22 mouse cellular contexts compared by ENCODE assay signal in the genomic region with DNA sequence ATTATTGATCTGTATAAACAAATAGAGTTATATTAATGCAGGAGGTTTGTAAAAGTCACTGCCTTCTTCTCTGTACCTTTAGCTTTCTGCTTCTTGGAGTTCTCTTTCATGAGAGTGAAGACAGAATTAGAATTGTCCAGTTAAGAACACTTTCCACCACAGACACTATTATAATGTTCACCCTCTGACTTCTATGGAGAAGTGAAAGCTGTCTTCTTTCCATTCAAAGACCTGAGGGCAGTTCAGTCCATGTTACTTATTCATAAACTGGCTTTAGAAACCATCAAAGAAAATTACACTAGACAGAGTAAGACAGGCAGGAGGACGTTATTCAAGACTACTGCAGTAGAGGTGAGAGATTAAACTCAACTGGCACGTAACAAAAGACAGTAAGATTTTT.
DNase-seq lines count a peak whose midpoint lies in the region; ATAC-seq and TF ChIP-seq lines count a peak whose summit lies in the region.
"Had no signal": no experiment of that assay in that cellular context is flagged by ENCODE, and none has a peak within 500 bp of the region (broad histone marks: within the 10 kb centered on the region; RNA-seq: fewer than 3 reads in every experiment).

No protein-coding gene starts in this region.

- no peak overlapping the region for H3K27ac ChIP-seq in midbrain, embryonic 12.5 days (replicated peaks)
- no peak overlapping the region for H3K27ac ChIP-seq in midbrain, embryonic 11.5 days (ENCODE audit: low read depth, low read length)
- no peak overlapping the region for H3K27ac ChIP-seq in CH12.LX (ENCODE audit: insufficient read depth, low read depth)
- no peak overlapping the region for H3K27ac ChIP-seq in intestine, embryonic 16.5 days (ENCODE audit: low read length)
- H3K27ac ChIP-seq: embryonic facial prominence, embryonic 10.5 days; embryonic facial prominence, embryonic 12.5 days; forebrain, embryonic 12.5 days; forebrain, embryonic 15.5 days had no signal

- H3K36me3 ChIP-seq in midbrain, embryonic 12.5 days, result no peaks in the 10 kb centered on the region
- no peaks in the 10 kb centered on the region for H3K36me3 ChIP-seq in midbrain, embryonic 11.5 days (ENCODE audit: control insufficient read depth, insufficient read depth, low read length)
- H3K36me3 ChIP-seq in CH12.LX (replicated peaks in 1 of 2; ENCODE audit: control insufficient read depth in 1 of 2, insufficient read depth in 1 of 2, low read length in 1 of 2), result no peaks in the 10 kb centered on the region
- no peaks in the 10 kb centered on the region for H3K36me3 ChIP-seq in intestine, embryonic 16.5 days (ENCODE audit: control insufficient read depth, insufficient read depth, low read length)
- H3K36me3 ChIP-seq: embryonic facial prominence, embryonic 10.5 days; embryonic facial prominence, embryonic 12.5 days; forebrain, embryonic 12.5 days; forebrain, embryonic 15.5 days had no signal

- in situ Hi-C loops in CH12.LX (cut with MboI; ENCODE audit: low pct_ligation_motif_present, low pct_unique_long_range_greater_than_20kb, low sequenced_read_pairs), result no loop called here

- no peak for TF ChIP-seq POLR2A in CH12.LX (IDR thresholded peaks at IDR 0.05; ENCODE audit: low read depth, low read length)

- ATAC-seq in midbrain, embryonic 12.5 days (ENCODE audit: low FRiP score, low read depth), result 0 out of 2 replicates have a peak, but pooled peaks have one; percentile 38
- ATAC-seq in midbrain, embryonic 11.5 days (ENCODE audit: low FRiP score), result no peak
- no peak for ATAC-seq in intestine, embryonic 16.5 days
- ATAC-seq: CD4-positive, CD25-positive, alpha-beta regulatory T cell, adult 4 months; forebrain, embryonic 15.5 days; forebrain, postnatal 0 days had no signal

- TF ChIP-seq RAD21 in CH12.LX (IDR thresholded peaks at IDR 0.05; ENCODE audit: low read depth, low read length), result no peak

- WGBS in midbrain, embryonic 12.5 days, result 41% methylated on average over 2 of the region's 2 CpGs
- 62% methylated on average over 2 of the region's 2 CpGs for WGBS in midbrain, embryonic 11.5 days
- WGBS in intestine, embryonic 16.5 days, result 63% methylated on average over 2 of the region's 2 CpGs

- no peak overlapping the region for H3K9ac ChIP-seq in midbrain, embryonic 12.5 days (replicated peaks)
- no peak overlapping the region for H3K9ac ChIP-seq in midbrain, embryonic 11.5 days (ENCODE audit: low read length)
- H3K9ac ChIP-seq in CH12.LX (ENCODE audit: insufficient read depth, low read depth), result 0 out of 2 replicates have a peak overlapping the region, but pooled peaks have one; percentile 26
- no peak overlapping the region for H3K9ac ChIP-seq in intestine, embryonic 16.5 days (ENCODE audit: low read depth, low read length)
- H3K9ac ChIP-seq: embryonic facial prominence, embryonic 12.5 days; forebrain, embryonic 12.5 days; forebrain, embryonic 15.5 days; forebrain, postnatal 0 days had no signal

- no peaks in the 10 kb centered on the region for H3K79me2 ChIP-seq in CH12.LX (replicated peaks; ENCODE audit: control insufficient read depth, extremely low read depth, insufficient read depth, poor library complexity, severe bottlenecking)

- dilution Hi-C loops in CH12.LX (cut with MboI; ENCODE audit: extremely low pct_ligation_motif_present, extremely low pct_unique_long_range_greater_than_20kb, low sequenced_read_pairs), result no loop called here

- peak; percentile 99 for TF ChIP-seq EP300 in CH12.LX (IDR thresholded peaks at IDR 0.05; ENCODE audit: low read length)

- TF ChIP-seq CTCF in CH12.LX (conservative IDR thresholded peaks at IDR 0.05 in 1 of 2, IDR thresholded peaks at IDR 0.05 in 1 of 2; ENCODE audit: low read depth in 2 of 2, low read length in 2 of 2), result no peak

- no peak overlapping the region for H3K4me3 ChIP-seq in midbrain, embryonic 12.5 days
- H3K4me3 ChIP-seq in midbrain, embryonic 11.5 days (ENCODE audit: low read depth, low read length), result no peak overlapping the region
- H3K4me3 ChIP-seq in CH12.LX (replicated peaks in 1 of 3; ENCODE audit: low read depth in 2 of 3, low read length in 2 of 3, poor library complexity in 1 of 3), result no peak overlapping the region
- H3K4me3 ChIP-seq in intestine, embryonic 16.5 days (ENCODE audit: low read length), result no peak overlapping the region
- H3K4me3 ChIP-seq: embryonic facial prominence, embryonic 10.5 days; embryonic facial prominence, embryonic 12.5 days; forebrain, embryonic 12.5 days; forebrain, embryonic 15.5 days had no signal

- no peak for DNase-seq in midbrain, embryonic 11.5 days (ENCODE audit: low spot score, missing footprints)
- DNase-seq in retina, postnatal 1 day, result peak; percentile 3
- no peak for DNase-seq in retina, embryonic 14.5 days (ENCODE audit: low spot score)
- DNase-seq in CH12.LX (ENCODE audit: extremely low read depth), result peak; percentile 40
- DNase-seq in spleen, postnatal 36 days (ENCODE audit: low spot score in 2 of 2), result no peak
- DNase-seq: adrenal gland, adult 2 months; adrenal gland, postnatal 10 days; adrenal gland, postnatal 25 days; B cell, adult 2 months; cerebellum, adult 11-12 months; cerebellum, adult 2 months; cerebellum, adult 9-10 months; cerebellum, postnatal 10 days; cerebellum, postnatal 25 days; forebrain, postnatal 0 days had no signal

- H3K9me3 ChIP-seq in midbrain, embryonic 12.5 days, result no peaks in the 10 kb centered on the region
- no peaks in the 10 kb centered on the region for H3K9me3 ChIP-seq in midbrain, embryonic 11.5 days (ENCODE audit: control insufficient read depth, low read length)
- H3K9me3 ChIP-seq in CH12.LX (replicated peaks; ENCODE audit: low read length), result no peaks in the 10 kb centered on the region
- H3K9me3 ChIP-seq in intestine, embryonic 16.5 days (ENCODE audit: control insufficient read depth, low read length), result no peaks in the 10 kb centered on the region
- H3K9me3 ChIP-seq: embryonic facial prominence, embryonic 10.5 days; embryonic facial prominence, embryonic 12.5 days; forebrain, embryonic 12.5 days; forebrain, embryonic 15.5 days had no signal

- no peak overlapping the region for H3K4me2 ChIP-seq in midbrain, embryonic 12.5 days (replicated peaks)
- no peak overlapping the region for H3K4me2 ChIP-seq in midbrain, embryonic 11.5 days
- H3K4me2 ChIP-seq in CH12.LX (ENCODE audit: insufficient read depth, low read depth, poor library complexity, severe bottlenecking), result no peak overlapping the region
- no peak overlapping the region for H3K4me2 ChIP-seq in intestine, embryonic 16.5 days (ENCODE audit: low read depth, low read length)
- H3K4me2 ChIP-seq: embryonic facial prominence, embryonic 12.5 days; forebrain, embryonic 12.5 days; forebrain, embryonic 15.5 days had no signal

- H3K27me3 ChIP-seq in midbrain, embryonic 12.5 days, result no peaks in the 10 kb centered on the region
- H3K27me3 ChIP-seq in midbrain, embryonic 11.5 days (ENCODE audit: control insufficient read depth, insufficient read depth, low read length), result no peaks in the 10 kb centered on the region
- no peaks in the 10 kb centered on the region for H3K27me3 ChIP-seq in CH12.LX (replicated peaks)
- H3K27me3 ChIP-seq in intestine, embryonic 16.5 days (replicated peaks; ENCODE audit: control insufficient read depth, insufficient read depth, low read length), result no peaks in the 10 kb centered on the region
- H3K27me3 ChIP-seq: embryonic facial prominence, embryonic 12.5 days; forebrain, embryonic 12.5 days; forebrain, embryonic 15.5 days had no signal

- no peaks in the 10 kb centered on the region for H3K4me1 ChIP-seq in midbrain, embryonic 12.5 days
- no peaks in the 10 kb centered on the region for H3K4me1 ChIP-seq in midbrain, embryonic 11.5 days (ENCODE audit: control insufficient read depth, insufficient read depth, low read length)
- peaks cover 2 to 34% of the 10 kb centered on the region in 2 experiments; a peak in 3 of 4 replicates for H3K4me1 ChIP-seq in CH12.LX (ENCODE audit: control insufficient read depth in 1 of 2, insufficient read depth in 2 of 2)
- H3K4me1 ChIP-seq in intestine, embryonic 16.5 days (ENCODE audit: control insufficient read depth, insufficient read depth, low read length), result no peaks in the 10 kb centered on the region
- H3K4me1 ChIP-seq: embryonic facial prominence, embryonic 10.5 days; embryonic facial prominence, embryonic 12.5 days; forebrain, embryonic 12.5 days; forebrain, embryonic 15.5 days had no signal

TF ChIP-seq in CH12.LX, 34 proteins besides CTCF, POLR2A, EP300 and RAD21 (continues in another document):
- no peak for TF ChIP-seq NRF1 (IDR thresholded peaks at IDR 0.05; ENCODE audit: low read depth, low read length)
- no peak for TF ChIP-seq USF2 (conservative IDR thresholded peaks at IDR 0.05; ENCODE audit: low read depth, low read length)
- no peak for TF ChIP-seq MAX (IDR thresholded peaks at IDR 0.05; ENCODE audit: low read length)
- no peak for TF ChIP-seq NELFE (IDR thresholded peaks at IDR 0.05; ENCODE audit: low read depth, low read length)
- TF ChIP-seq POLR2AphosphoS2 (IDR thresholded peaks at IDR 0.05; ENCODE audit: low read depth, low read length), result no peak
- no peak for TF ChIP-seq USF1 (IDR thresholded peaks at IDR 0.05; ENCODE audit: low read depth, low read length)
- peak; percentile 26; the same call in 1 of the 2 replicates for TF ChIP-seq ETS1 (conservative IDR thresholded peaks at IDR 0.05; ENCODE audit: low read depth, low read length)
- TF ChIP-seq RCOR1 (conservative IDR thresholded peaks at IDR 0.05; ENCODE audit: low read depth, low read length), result 0 out of 2 replicates have a peak, but pooled peaks have one; percentile 20
- TF ChIP-seq ZMIZ1 (IDR thresholded peaks at IDR 0.05; ENCODE audit: low read depth, low read length), result no peak
- 0 out of 2 replicates have a peak, but pooled peaks have one; percentile 36 for TF ChIP-seq JUN (IDR thresholded peaks at IDR 0.05; ENCODE audit: insufficient read depth, low read depth, low read length)
- peak; percentile 86 for TF ChIP-seq MEF2A (IDR thresholded peaks at IDR 0.05; ENCODE audit: borderline replicate concordance, low read depth, low read length)
- TF ChIP-seq CHD1 (IDR thresholded peaks at IDR 0.05; ENCODE audit: low read depth, low read length), result no peak
- no peak for TF ChIP-seq TBP (conservative IDR thresholded peaks at IDR 0.05; ENCODE audit: low read depth, low read length)
- no peak for TF ChIP-seq HCFC1 (IDR thresholded peaks at IDR 0.05; ENCODE audit: low read depth, low read length)
- TF ChIP-seq MAZ (IDR thresholded peaks at IDR 0.05; ENCODE audit: low read depth, low read length), result no peak
- TF ChIP-seq SMC3 (IDR thresholded peaks at IDR 0.05; ENCODE audit: low read depth, low read length), result no peak
- 0 out of 2 replicates have a peak, but pooled peaks have one; percentile 44 for TF ChIP-seq MYC (IDR thresholded peaks at IDR 0.05; ENCODE audit: low read depth, low read length)
- TF ChIP-seq TCF12 (IDR thresholded peaks at IDR 0.05; ENCODE audit: low read depth, low read length), result peak; percentile 43; the same call in 1 of the 2 replicates
- no peak for TF ChIP-seq E2F4 (IDR thresholded peaks at IDR 0.05; ENCODE audit: insufficient replicate concordance, low read depth, low read length)
- TF ChIP-seq SIN3A (IDR thresholded peaks at IDR 0.05; ENCODE audit: low read length), result no peak
- no peak for TF ChIP-seq GABPA (IDR thresholded peaks at IDR 0.05; ENCODE audit: insufficient replicate concordance, low read depth, low read length)

Comparison
In these comparisons a context has a peak if more than half of its experiments do, and no peak if none do; other contexts are left out.
1. DNase-seq: peak in retina, postnatal 1 day (single experiment) and CH12.LX (single experiment); none in midbrain, embryonic 11.5 days (single experiment), retina, embryonic 14.5 days (single experiment) and spleen, postnatal 36 days (0 of 2).